Mouse (Mus musculus) CH12.LX (cell line): ENCODE results near the gene Pdhx. TPM values are rescaled to one million over a fixed set of nuclear protein-coding genes. Genes with fewer than 3 reads are reported as not detected.
A peak's percentile ranks its signal among the peaks of the same experiment; 100 is the strongest.

ENCODE experiments used
- DNase-seq: peaks from one replicate; pipeline ENCODE4 v3.0.0-alpha.2; 2013; ENCODE audit errors: extremely low read depth
- H3K27ac ChIP-seq: 2 replicates; pipeline ENCODE4 v1.5.1; 2012; ENCODE audit warnings: low read depth, mild to moderate bottlenecking, control low read depth, moderate library complexity; ENCODE audit not compliant: insufficient read depth
- H3K27me3 ChIP-seq: replicated peaks from 2 replicates; pipeline ENCODE3; 2012; ENCODE audit warnings: inconsistent platforms
- H3K36me3 ChIP-seq, 2 experiments: replicated peaks in 1 of 2; 2 replicates each; pipeline versions ENCODE3 to v1.6.1; 2012; ENCODE audit warnings: inconsistent platforms in 1 of 2, low read length in 1 of 2, mild to moderate bottlenecking in 1 of 2, mixed read lengths in 1 of 2, moderate library complexity in 1 of 2; ENCODE audit not compliant: control insufficient read depth in 1 of 2, insufficient read depth in 1 of 2
- H3K4me1 ChIP-seq, 2 experiments: 2 replicates each; pipeline ENCODE4 v1.6.1; 2012; ENCODE audit warnings: inconsistent platforms in 1 of 2, moderate library complexity in 1 of 2; ENCODE audit not compliant: insufficient read depth in 2 of 2, control insufficient read depth in 1 of 2
- H3K4me2 ChIP-seq: 2 replicates; pipeline ENCODE4 v1.6.1; 2012; ENCODE audit warnings: low read depth, mild to moderate bottlenecking, control low read depth; ENCODE audit not compliant: poor library complexity, insufficient read depth, severe bottlenecking
- H3K4me3 ChIP-seq, 3 experiments: fragments of 150-350 bp in 1 of 3; sonication (generic) in 1 of 3; replicated peaks in 1 of 3; 2 replicates each; pipeline versions ENCODE3 to v1.5.1; 2011 to 2012; ENCODE audit warnings: low read depth in 2 of 3, low read length in 2 of 3, mild to moderate bottlenecking in 2 of 3, moderate library complexity in 2 of 3, control low read depth in 1 of 3, improper control_type of control experiment in 1 of 3, inconsistent platforms in 1 of 3, mixed read lengths in 1 of 3; ENCODE audit not compliant: poor library complexity in 1 of 3
- H3K79me2 ChIP-seq: replicated peaks from 2 replicates; pipeline ENCODE4 v1.6.1; 2012; ENCODE audit warnings: mild to moderate bottlenecking, moderate library complexity; ENCODE audit not compliant: control insufficient read depth, poor library complexity, insufficient read depth, severe bottlenecking; ENCODE audit errors: extremely low read depth
- H3K9ac ChIP-seq: 2 replicates; pipeline ENCODE4 v1.6.1; 2012; ENCODE audit warnings: low read depth, mild to moderate bottlenecking, control low read depth, moderate library complexity; ENCODE audit not compliant: insufficient read depth
- H3K9me3 ChIP-seq: replicated peaks from 2 replicates; pipeline ENCODE3; 2012; ENCODE audit warnings: low read length, inconsistent platforms, mixed read lengths
- CTCF ChIP-seq, 2 experiments: IDR thresholded peaks in 1 of 2; conservative IDR thresholded peaks in 1 of 2; 2 replicates each; pipeline ENCODE4 v1.5.1; 2011 to 2012; ENCODE audit warnings: low read depth in 2 of 2, low read length in 2 of 2, improper control_type of control experiment in 1 of 2, inconsistent platforms in 1 of 2, mild to moderate bottlenecking in 1 of 2, moderate library complexity in 1 of 2
- ETS1 ChIP-seq: conservative IDR thresholded peaks from 2 replicates; pipeline ENCODE4 v1.6.1; 2012; ENCODE audit warnings: low read depth, mild to moderate bottlenecking, inconsistent platforms, low read length, improper control_type of control experiment, moderate library complexity
- IRF4 ChIP-seq: IDR thresholded peaks from 2 replicates; pipeline ENCODE4 v1.6.1; 2014; ENCODE audit warnings: low read depth, mild to moderate bottlenecking, inconsistent platforms, low read length, improper control_type of control experiment
- JUN ChIP-seq: IDR thresholded peaks from 2 replicates; pipeline ENCODE4 v1.6.1; 2011; ENCODE audit warnings: low read depth, mild to moderate bottlenecking, low read length, improper control_type of control experiment, moderate library complexity; ENCODE audit not compliant: insufficient read depth
- JUND ChIP-seq: conservative IDR thresholded peaks from 2 replicates; pipeline ENCODE4 v1.6.1; 2011; ENCODE audit warnings: low read depth, low read length, improper control_type of control experiment
- MAX ChIP-seq: IDR thresholded peaks from 2 replicates; pipeline ENCODE4 v1.6.1; 2011; ENCODE audit warnings: low read length, improper control_type of control experiment
- MEF2A ChIP-seq: IDR thresholded peaks from 2 replicates; pipeline ENCODE4 v1.6.1; 2014; ENCODE audit warnings: low read depth, mild to moderate bottlenecking, inconsistent platforms, low read length, improper control_type of control experiment, borderline replicate concordance
- MXI1 ChIP-seq: IDR thresholded peaks from 2 replicates; pipeline ENCODE4 v1.6.1; 2011; ENCODE audit warnings: mild to moderate bottlenecking, low read depth, low read length, improper control_type of control experiment
- MYC ChIP-seq: IDR thresholded peaks from 2 replicates; pipeline ENCODE4 v1.6.1; 2011; ENCODE audit warnings: low read depth, mild to moderate bottlenecking, improper control_type of control experiment, low read length
- PAX5 ChIP-seq: IDR thresholded peaks from 2 replicates; pipeline ENCODE4 v1.6.1; 2012; ENCODE audit warnings: low read length, inconsistent platforms, mixed read lengths
- SMC3 ChIP-seq: IDR thresholded peaks from 2 replicates; pipeline ENCODE4 v1.6.1; 2011; ENCODE audit warnings: low read depth, low read length, improper control_type of control experiment
- TBP ChIP-seq: conservative IDR thresholded peaks from 2 replicates; pipeline ENCODE4 v1.6.1; 2011; ENCODE audit warnings: low read depth, low read length, improper control_type of control experiment
- USF2 ChIP-seq: conservative IDR thresholded peaks from 2 replicates; pipeline ENCODE4 v1.6.1; 2011; ENCODE audit warnings: low read depth, low read length, improper control_type of control experiment
- ZMIZ1 ChIP-seq: IDR thresholded peaks from 2 replicates; pipeline ENCODE4 v1.6.1; 2012; ENCODE audit warnings: low read depth, mild to moderate bottlenecking, inconsistent platforms, low read length, improper control_type of control experiment
- ZNF384 ChIP-seq: IDR thresholded peaks from 2 replicates; pipeline ENCODE4 v1.6.1; 2012; ENCODE audit warnings: low read depth, low read length, improper control_type of control experiment, inconsistent platforms
- dilution Hi-C: fragments of 300-500 bp; cut with MboI; formaldehyde crosslinking; loops from 2 replicates; pipeline ENCODE4 v1.14.3; 2020; ENCODE audit warnings: low sequenced_read_pairs; ENCODE audit not compliant: extremely low pct_unique_long_range_greater_than_20kb, extremely low pct_ligation_motif_present
- in situ Hi-C: fragments of 300-500 bp; cut with MboI; formaldehyde crosslinking; loops from 3 replicates; pipeline ENCODE4 v1.14.3; 2019; ENCODE audit warnings: low sequenced_read_pairs, low pct_ligation_motif_present, low pct_unique_long_range_greater_than_20kb, mixed read lengths
- polyA plus RNA-seq: library from polyadenylated mRNA; unstranded; fragments of >175 nt; gene quantifications from 2 replicates; pipeline ENCODE4 v1.2.1, GENCODE M21; 2012; ENCODE audit warnings: low read depth; ENCODE audit not compliant: insufficient read length
- total RNA-seq, 2 experiments: library from RNA; depleted of rRNA; stranded (reverse); fragments of 300-350 nt in 1 of 2; fragments of >200 nt in 1 of 2; gene quantifications; 2 replicates each; pipeline ENCODE4 v1.2.3; 2012 to 2014

Gene Pdhx
- total and polyA plus RNA-seq, 3 experiments: 78.9 to 131 (median 104) TPM

DNA sequence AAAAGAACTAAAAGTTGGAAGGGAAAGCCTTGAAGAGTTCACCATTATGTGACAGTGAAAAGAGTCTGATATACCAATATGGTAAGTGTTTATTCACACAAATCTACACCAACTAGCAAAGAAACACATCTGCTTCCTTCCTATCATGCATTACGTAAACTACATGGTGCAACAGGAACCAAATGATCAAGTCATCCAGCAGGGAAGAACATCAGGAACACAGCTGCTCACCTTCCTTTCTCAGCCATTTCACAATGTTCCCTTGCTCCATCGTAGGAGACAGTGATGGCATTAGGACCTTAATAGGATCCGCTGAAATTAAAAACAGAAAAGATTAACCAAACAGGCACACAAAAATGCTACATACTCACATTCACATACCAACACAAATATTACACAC is 15.0 kb downstream of the Pdhx start:
- no peak overlapping the region for H3K4me3 ChIP-seq
- DNase-seq: no peak
- no peaks in the 10 kb centered on the region for H3K27me3 ChIP-seq
- no peak overlapping the region for H3K4me2 ChIP-seq
- TF ChIP-seq ETS1: no peak
- no peak for TF ChIP-seq IRF4
- TF ChIP-seq TBP: no peak
- no peak for TF ChIP-seq SMC3
- TF ChIP-seq USF2: no peak
- no peak for TF ChIP-seq MEF2A
- TF ChIP-seq MYC: no peak
- TF ChIP-seq MAX: no peak
- no peak for TF ChIP-seq PAX5
- TF ChIP-seq CTCF (conservative IDR thresholded peaks at IDR 0.05 in 1 of 2, IDR thresholded peaks at IDR 0.05 in 1 of 2; ENCODE audit: low read depth in 2 of 2, low read length in 2 of 2): no peak
- TF ChIP-seq ZNF384: no peak
- TF ChIP-seq JUN: no peak
- TF ChIP-seq ZMIZ1: no peak
- no peak overlapping the region for H3K9ac ChIP-seq
- in situ Hi-C loops: no loop called here
- peaks cover 23 to 53% of the 10 kb centered on the region in 2 experiments for H3K36me3 ChIP-seq
- H3K79me2 ChIP-seq: peaks cover 50% of the 10 kb centered on the region
- no peak overlapping the region for H3K27ac ChIP-seq
- dilution Hi-C loops: no loop called here
- no peaks in the 10 kb centered on the region for H3K9me3 ChIP-seq
- H3K4me1 ChIP-seq: peaks cover 7 to 79% of the 10 kb centered on the region in 2 experiments; a peak in 2 of 4 replicates

DNA sequence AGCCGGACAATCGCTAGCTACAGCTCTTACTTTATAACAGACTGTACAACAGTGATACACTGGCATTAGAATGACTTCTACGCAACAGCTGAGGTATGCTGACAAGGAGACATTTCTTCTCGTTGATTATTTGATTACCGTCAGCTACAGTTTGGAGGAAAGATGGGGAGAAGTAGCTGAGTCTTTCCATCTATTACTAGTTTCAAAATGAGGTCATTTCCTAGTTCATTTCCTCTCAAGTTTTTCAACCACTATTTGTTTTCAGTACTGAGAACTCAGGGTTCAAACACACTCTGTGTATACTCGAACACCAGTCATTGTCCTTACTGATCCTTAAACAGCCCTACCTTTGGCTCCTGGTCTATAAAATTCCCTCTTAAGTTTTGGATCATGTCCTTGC is 17.5 kb downstream of the Pdhx start:
- Histone ChIP-seq H3K9ac (no peak overlapping the region), H3K4me1 (peaks cover 10 to 84% of the 10 kb centered on the region in 2 experiments), H3K27ac (0 out of 2 replicates have a peak overlapping the region, but pooled peaks have one; percentile 36), H3K4me2 (no peak overlapping the region)
- peak; percentile 71; the same call in 1 of the 2 replicates for TF ChIP-seq JUND
- no peak for TF ChIP-seq MXI1
- TF ChIP-seq JUN: peak; percentile 61
- TF ChIP-seq, all 38 proteins: peak for 2
- Histone ChIP-seq H3K79me2 (peaks cover 52% of the 10 kb centered on the region), H3K4me3 (no peak overlapping the region), H3K36me3 (peaks cover 28 to 74% of the 10 kb centered on the region in 2 experiments), H3K9me3 (no peaks in the 10 kb centered on the region), H3K27me3 (no peaks in the 10 kb centered on the region)
- no peak for DNase-seq
- in situ Hi-C loops (no loop called here), dilution Hi-C loops (no loop called here)
